Mouse (Mus musculus) erythroblast, adult 5-6 weeks (primary cell): ENCODE measurements around the gene Apbb2. TPM values are rescaled to one million over a fixed set of nuclear protein-coding genes. Genes with fewer than 3 reads are reported as not detected.

Experiments used
- ATAC-seq: replicated peaks from 2 replicates; pipeline ENCODE4 v1.8.0; 2016; ENCODE audit warnings: moderate number of reproducible peaks, mild to moderate bottlenecking, moderate TSS enrichment, inconsistent platforms; ENCODE audit not compliant: poor library complexity, low FRiP score, severe bottlenecking
- total RNA-seq, 2 experiments: library from RNA; stranded (forward) in 1 of 2; stranded (reverse) in 1 of 2; fragments of 150-400 nt in 1 of 2; fragments of 200-764, 138-1000 nt in 1 of 2; gene quantifications; 2 replicates each; pipeline versions ENCODE4 v1.2.3 to v1.2.4; 2015 to 2017; ENCODE audit warnings: low replicate concordance in 2 of 2

Apbb2 gene
- total RNA-seq, 2 experiments from 2014 or later = 0.34 TPM; not detected in 1

DNA sequence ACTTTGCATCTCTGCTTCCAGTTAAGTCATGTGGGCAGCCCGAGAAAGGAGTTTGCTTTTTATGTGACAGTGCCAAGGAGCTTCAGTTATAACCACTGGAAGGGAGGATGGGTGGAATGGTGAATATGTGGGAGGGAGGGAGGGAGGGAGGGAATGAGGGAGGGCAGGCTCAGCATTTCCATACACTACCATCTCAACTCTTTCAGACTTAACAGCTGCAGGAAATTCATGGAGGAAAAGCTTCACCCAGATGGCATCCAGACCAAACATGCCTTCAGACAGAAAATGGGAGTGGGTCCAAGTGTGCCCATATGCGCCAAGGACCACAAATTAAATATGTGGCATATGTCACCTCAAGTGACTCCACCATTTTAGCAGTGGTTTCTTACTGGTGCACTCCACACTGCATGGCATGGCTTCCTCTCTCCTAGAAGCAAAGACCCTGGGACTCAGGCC lies 181.8 kb downstream of the Apbb2 start:
- no peak for ATAC-seq

DNA sequence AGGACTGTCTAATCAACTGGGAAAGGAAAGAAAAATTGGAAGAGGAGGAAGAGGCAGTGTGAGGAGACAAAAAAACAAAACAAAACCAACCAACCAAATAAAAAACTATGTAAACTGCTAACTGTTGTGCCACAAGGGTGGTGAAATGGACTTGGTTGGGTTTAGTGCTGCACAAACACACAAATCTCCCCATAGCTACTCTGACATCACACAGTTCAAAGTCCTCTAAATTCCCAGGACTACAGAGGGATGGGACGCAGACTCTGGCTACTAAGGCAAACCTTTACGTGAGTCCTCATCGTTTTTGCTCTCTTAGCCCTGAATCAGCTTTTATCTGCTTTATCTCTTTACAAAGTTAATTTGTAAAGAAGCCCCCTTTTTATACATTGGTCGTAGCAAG lies 183.4 kb downstream of the Apbb2 start:
- no peak for ATAC-seq

DNA sequence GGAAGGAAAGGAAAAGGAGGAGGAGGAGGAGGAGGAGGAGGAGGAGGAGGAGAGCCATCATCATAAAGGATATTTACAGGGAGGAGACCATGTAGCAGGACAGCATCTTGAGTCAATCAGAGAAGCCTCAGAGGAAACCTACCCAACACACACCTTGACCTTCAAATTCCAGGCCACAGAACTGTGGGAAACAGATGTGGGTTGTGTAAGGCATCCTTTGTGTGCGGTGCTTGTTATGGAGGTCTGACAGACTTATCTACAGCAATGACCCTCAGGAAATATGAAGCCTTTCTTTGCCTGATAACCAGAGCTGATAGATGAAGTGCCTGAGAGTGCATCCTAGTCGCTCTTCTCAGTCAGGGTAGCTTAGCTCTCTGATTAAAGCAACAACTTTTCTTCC lies 189.5 kb downstream of the Apbb2 start:
- no peak for ATAC-seq

DNA sequence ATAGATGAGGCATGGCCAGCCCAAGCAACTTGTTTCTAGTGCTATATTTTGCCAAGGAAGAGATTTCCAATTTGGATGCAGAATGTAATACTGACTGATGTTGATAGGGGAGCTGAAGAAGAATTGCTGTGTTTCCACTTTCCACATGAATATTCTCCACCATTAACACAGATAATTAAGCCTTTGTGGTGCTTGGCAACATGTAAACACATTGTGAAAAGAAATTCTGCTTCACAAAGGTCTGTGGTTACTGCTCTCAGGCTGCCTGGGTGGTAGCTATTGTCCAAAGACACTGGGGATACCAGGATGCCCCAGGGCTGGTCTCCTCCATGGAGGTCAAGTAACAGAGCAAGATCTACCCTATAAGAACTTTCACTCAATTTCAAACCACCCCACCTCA lies 190.5 kb downstream of the Apbb2 start:
- ATAC-seq = no peak

DNA sequence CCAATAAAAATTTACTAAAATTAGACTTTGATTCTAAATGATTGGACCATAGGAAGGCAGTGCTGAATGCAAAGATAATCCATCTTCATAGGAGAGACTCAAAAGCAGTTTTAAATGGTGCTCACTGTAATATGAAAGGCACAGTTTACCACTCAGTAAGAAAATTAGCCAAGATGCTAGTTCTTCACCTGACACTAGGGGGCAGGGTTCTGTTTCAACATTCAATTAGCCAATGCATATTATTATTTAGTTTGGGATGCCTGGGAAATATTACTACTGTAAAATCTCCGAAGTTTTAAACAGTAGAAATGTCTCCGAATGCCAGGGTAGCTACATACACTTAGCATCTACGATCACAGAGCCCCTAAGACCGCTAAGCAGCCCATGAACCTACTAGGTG lies 194.7 kb downstream of the Apbb2 start:
- no peak for ATAC-seq

DNA sequence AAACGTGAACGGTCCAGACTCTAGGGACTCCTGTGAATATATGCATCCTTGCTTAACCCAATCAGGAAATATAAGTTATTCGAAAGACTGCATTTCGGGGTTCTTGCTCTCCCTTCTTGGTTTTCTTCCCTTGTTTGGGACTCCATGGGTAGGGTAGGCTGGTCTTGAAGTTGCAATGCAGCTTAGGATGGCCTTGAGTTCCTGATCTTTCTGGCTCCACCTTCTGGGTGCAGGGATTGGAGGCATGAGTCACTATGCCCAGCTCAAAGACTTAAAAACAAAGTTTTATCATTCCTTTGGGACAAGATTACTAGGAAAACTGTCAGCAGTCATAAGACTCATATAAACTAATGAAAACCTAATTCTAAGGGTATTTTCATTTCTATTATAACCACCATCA lies 195.1 kb downstream of the Apbb2 start:
- ATAC-seq = no peak

DNA sequence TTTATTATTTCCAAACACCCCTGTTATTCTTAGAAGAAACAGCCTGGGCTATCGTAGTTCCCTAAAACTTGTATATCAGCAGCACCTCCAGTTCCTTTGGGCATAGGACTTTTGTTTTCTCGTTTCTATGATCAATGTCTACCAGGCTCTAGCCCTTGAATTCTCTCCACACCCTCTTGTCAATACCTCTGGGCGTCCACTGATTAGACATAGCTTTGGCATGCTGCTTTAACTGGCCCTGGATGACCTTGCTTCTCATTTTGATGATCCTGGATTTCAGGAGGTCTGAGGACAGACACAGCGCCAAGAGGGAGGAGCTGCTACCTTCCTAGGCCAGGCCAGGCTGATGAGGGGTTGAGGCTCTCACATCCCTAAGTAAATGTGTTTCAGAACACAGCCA lies 196.6 kb downstream of the Apbb2 start:
- ATAC-seq = no peak

DNA sequence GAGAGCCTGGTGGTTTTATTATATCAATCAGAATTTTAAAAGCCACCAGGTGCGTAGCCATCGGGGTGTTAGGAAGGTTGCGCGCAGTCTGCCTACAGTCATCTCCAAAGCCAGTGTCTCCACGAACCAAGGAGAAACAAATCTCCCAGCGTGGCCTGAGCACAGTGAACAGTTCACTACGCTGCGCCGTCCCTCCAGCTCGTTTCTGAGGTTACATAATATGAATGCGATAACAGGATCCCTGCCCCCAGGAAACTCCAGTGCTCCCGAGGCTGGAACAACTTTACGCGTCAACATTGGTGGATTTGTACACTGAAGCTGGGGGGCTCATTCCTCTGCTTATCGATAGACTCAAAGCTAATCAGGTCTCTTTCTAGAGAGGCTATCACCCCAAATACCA lies 197.4 kb downstream of the Apbb2 start:
- ATAC-seq = no peak

DNA sequence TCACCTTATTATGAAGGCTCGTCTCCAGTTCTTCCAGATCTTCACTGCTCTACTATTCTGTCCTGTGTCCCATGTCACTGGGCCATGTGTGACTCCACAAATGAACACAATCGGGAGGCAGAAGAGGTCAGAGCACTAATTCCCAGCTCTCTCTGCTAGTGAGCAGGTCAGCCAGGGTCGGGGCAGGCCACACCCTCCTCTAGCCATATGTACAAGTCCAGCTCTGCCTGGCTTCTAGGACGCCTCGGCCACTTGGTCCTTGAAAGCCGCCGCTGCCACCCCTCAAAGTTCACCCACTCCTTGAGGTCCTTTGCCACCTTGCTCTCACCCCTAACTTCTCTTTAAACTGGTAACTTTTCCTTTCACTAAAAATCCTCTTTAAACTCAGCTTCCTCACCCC lies 198.6 kb downstream of the Apbb2 start:
- no peak for ATAC-seq

DNA sequence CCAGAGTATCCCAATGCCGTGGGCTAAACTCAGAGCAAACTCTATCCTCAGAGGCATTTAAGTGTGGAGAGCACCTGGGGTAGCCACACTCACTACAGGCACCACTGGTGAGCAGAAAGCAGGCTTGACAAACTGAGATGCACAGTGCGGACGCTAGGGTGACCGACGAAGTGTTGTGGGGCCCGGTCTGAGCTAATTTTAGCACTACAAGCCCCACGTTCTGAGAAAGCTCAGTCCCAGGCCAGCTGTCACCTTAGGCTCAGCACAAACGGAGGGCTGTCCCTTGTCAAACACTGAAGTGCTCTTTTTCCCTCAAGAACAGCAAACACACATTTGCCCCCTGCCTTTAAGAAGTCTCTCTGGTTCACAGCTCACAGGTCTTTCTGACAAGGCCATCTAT lies 201.3 kb downstream of the Apbb2 start:
- ATAC-seq = no peak

DNA sequence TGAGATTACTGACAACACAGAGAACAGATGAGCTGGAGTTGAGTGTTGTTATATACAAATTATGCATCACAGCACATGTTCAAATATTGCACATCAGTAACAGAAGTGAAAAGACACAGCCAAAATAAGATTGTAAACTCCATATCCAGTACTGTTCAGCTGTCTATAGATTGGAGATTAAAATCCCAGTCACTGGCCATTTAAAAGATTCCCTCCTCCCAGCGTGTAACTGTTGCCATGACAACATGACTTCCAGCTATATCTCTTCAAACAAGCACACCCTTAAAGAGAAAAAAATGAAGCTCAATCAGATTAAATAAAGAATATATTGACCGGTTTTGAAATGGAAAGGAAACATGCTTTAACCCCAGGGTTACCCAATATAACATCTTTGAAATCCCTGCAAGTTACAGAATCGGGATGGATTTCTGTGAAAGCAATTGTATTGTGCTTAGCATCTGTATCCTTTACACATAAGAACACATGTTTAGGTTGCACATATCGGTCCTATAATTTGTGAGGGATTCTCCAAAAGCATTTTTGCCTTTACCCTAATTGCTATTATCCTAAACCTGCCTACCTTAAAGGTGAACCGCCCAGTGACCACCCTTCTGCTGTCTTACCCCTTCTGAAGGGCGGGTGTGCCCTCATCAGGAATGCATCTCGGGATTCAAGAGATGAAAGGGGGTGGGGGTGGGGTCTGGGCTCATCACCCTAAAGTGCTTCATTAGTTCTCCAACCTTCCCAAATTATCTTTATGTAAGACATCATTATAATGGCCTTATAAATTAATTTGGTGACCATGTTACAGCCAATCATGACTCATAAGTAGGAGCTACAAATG lies 202.7 kb downstream of the Apbb2 start:
- no peak for ATAC-seq

DNA sequence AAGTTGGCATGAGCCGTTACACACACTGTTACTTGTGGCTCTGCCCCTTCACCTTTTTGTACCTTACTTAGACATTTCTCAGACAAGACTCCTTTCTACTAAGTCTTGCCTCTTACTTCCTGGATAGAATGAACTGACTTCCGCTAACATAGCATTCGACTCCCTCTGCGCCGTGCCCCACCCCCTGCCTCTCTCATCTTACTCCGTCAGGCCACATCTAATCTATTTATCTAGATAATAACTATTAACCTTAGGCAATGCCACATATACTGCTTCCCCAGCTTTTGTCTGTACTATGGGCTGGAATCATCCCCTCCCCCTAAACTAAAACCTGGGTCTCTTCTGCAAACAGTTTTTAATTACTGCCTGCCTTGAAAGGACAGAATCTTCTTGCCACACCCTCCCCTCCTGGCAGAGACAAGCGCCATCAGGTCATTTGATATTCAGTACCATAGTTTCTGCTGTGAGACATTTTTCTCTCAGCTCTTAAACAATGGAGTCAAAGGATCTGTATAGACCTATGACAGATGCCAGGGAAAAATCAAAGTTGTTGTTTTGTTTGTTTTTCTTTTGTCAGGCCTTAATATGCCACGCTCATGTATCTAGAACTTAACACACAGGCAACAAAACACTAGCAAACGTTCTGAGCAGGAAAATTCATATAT lies 203.4 kb downstream of the Apbb2 start:
- no peak for ATAC-seq

DNA sequence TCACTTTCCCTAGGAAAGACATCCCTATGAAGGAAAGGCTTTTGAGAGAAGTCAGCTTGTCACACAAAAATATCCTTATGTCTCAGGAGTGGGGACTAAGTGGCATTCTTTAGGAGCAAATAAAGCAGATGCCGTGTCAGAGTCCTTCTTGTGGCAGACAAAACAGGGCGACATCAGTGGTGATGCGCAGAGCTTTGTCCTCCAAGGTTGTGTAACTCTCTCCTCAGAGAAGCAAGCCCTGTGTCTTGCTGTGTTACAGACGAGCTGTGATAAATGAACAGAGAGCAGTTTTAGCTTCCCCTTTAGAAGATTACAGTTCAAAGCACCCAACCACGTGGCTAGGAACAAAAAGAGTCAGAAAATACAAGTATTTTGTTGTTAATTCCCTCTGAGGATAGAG lies 205.2 kb downstream of the Apbb2 start:
- ATAC-seq = no peak

DNA sequence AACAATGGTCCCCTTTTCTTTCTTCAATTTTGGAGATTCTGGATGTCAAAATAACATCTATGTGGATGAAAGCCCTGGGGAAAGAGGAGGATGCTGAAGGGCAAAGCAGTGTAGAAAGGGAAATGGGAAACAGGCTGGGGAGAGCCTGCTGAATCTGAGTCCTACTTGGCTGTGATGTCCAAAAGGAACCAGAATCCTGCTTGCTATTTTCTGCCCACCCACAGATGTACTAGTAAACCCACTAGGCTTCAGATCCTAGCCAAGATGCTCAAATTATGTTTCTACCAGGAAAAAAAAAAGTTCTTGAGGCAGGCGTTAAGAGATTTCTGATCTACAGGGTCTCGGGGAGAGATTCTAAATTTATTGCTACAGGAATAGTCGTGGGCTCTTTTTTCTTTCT lies 205.8 kb downstream of the Apbb2 start:
- ATAC-seq = no peak

DNA sequence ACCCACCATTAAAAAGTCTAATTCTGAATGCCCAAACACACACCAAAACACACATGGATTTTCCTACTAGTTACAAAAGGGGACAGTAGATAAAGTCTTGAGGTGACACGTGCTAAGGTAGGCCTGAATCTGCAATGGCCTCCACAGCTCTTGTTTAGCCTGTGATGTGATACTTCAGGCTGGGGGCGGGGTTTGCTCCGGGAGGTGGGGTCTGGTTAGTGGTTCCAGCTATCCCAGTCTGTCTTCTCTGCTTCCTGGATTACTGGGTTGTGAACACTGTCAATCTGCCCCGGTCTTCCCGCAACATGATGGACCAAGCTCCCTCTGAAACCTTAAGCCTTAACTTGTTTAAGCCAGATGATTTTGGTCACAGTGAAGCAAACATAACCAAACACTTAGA lies 210.0 kb downstream of the Apbb2 start:
- no peak for ATAC-seq

DNA sequence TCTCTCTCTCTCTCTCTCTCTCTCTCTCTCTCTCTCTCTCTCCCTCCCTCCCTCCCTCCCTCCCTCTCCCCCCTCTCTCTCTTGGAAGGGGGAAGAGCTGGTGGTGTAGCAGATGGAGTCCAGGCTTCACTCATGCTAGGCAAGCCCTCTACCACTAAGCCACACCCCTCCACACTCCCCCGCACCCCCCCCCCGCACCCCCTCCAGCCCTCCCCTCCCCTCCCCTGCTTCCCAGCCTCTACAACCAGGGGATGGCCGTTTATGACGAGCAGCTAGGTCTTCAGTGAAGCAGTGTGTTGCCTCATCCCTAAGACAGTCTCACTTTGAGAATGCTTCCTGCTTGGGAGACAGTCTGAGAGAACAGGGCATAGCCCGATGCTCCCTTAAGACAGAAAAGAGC lies 210.6 kb downstream of the Apbb2 start:
- ATAC-seq = no peak

DNA sequence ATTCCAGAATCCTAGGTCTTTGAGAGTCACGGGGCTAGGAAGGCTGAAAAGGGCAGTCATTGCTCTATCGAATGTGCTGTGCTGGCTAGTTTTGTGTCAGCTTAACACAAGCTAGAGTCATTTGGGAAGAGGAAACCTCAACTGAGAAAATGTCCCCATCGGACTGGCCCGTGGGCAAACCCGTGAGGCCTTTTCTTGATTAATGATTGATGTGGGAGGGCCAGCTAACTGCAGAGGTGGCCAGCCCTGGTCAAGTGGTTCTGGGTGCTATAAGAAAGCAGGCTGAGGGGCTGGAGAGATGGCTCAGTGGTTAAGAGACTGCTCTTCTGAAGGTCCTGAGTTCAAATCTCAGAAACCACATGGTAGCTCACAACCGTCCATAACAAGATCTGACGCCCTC lies 212.2 kb downstream of the Apbb2 start:
- no peak for ATAC-seq

DNA sequence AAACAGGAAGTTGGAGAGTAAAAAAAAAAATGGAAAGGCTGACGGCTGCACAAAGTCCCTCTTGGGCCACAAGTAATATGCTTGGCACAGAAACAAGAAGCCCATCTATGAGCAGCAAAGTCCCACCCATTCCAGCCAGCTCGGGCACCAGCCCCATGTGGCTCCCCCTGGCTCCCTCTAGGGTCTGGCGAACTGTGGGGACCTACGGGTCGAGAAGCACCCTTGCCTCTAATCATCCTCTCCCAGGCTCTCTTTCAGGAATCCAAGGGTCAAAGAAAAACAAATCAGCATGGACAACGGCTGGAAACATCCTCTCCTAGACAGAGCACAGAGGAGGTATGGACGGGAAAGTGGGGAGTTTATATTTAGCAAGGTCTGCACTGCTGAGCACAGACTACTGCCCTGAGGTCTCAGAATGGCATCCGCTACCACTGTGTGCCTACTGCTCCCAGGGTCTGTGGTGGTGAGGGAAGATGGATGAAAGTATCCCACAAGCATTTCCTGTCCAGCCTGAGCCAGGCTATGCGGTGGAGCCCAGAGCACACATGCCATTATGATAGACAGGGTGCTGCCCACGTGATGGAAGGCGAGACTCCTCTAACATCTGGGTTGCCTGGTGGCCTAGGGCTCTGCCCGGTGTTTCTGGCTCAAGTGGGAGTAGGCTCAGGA lies 212.7 kb downstream of the Apbb2 start:
- no peak for ATAC-seq

DNA sequence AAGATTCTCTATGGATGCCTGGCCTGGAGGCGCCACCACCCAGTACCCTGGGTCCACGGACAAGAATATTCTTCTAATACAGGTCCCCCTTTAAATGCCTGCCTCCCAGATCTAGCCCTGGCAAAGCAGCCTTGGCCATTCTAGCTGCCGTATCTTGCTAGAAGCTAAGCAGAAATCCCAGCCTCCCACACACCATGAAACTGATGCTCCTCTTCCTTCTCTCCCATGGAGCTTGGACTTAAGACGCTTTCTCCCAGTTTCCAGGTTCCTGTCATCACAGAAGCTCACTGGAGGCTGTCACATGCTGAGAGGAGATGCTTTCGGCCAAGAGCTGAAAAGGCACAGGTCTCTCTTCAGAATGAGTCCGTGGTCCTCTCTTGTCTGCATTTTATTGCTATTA lies 213.3 kb downstream of the Apbb2 start:
- no peak for ATAC-seq

DNA sequence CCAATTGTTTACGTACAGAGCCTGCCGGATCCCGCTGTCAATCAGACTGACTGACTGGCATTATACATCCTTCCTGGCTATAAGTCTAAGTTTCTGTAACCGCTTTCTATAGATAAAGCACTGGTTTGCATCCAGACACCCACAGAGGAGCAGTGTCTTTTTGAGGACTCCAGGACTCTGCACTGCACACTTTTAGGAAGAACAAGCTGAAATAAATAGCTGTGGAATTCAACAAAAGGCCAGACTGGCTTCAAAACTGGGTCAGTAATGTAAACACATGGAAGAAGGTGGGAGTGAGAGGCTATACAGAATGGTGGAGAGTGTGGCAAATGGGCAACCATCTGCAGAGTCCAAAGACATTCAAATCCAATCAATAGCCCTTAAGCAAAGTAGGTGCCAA lies 218.0 kb downstream of the Apbb2 start:
- no peak for ATAC-seq

DNA sequence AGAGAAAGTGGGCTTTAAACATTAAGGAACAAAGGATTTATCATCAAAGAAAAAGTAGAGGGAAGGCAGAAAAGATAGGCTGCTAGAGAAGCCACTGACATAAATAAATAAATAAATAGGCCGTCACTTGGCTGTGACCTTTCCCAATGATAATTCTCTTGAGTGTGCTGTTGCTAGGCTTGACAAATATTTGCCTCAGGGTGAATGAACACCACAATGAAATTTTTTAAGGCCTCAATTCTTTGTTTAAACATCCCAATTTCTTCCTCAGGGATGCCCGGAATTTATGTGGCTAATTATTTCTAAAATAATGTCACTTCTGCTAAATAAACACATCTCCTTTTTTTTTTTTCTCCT lies 219.3 kb downstream of the Apbb2 start:
- no peak for ATAC-seq
